Mouse (Mus musculus) midbrain, embryonic 12.5 days (tissue): ENCODE measurements around the gene Sema5b. TPM values are rescaled to one million over a fixed set of nuclear protein-coding genes. Genes with fewer than 3 reads are reported as not detected.
A peak's percentile ranks its signal among the peaks of the same experiment; 100 is the strongest.

Source experiments
- ATAC-seq: fragments of 200-750 bp; cut with Nextera tagmentation; 2 replicates; pipeline ENCODE4 v1.8.0; 2017; ENCODE audit warnings: low read depth, moderate TSS enrichment, moderate library complexity; ENCODE audit not compliant: low FRiP score
- H3K27ac ChIP-seq: fragments of 300-500 bp; sonication (generic); replicated peaks from 2 replicates; pipeline ENCODE4 v1.5.1; 2016; ENCODE audit warnings: mild to moderate bottlenecking
- H3K27me3 ChIP-seq: fragments of 300-500 bp; sonication (generic); 2 replicates; pipeline ENCODE4 v1.6.1; 2016; ENCODE audit warnings: mild to moderate bottlenecking
- H3K36me3 ChIP-seq: fragments of 300-500 bp; sonication (generic); 2 replicates; pipeline ENCODE4 v1.6.1; 2016
- H3K4me1 ChIP-seq: fragments of 300-500 bp; sonication (generic); 2 replicates; pipeline ENCODE4 v1.6.1; 2016
- H3K4me2 ChIP-seq: fragments of 300-500 bp; sonication (generic); replicated peaks from 2 replicates; pipeline ENCODE4 v1.6.1; 2016; ENCODE audit warnings: mild to moderate bottlenecking, moderate library complexity
- H3K4me3 ChIP-seq: fragments of 300-500 bp; sonication (generic); 2 replicates; pipeline ENCODE4 v1.5.1; 2016; ENCODE audit warnings: mild to moderate bottlenecking
- H3K9ac ChIP-seq: fragments of 300-500 bp; sonication (generic); replicated peaks from 2 replicates; pipeline ENCODE4 v1.6.1; 2016; ENCODE audit warnings: mild to moderate bottlenecking, moderate library complexity
- H3K9me3 ChIP-seq: fragments of 300-500 bp; sonication (generic); 2 replicates; pipeline ENCODE4 v1.6.1; 2016; ENCODE audit warnings: mild to moderate bottlenecking
- WGBS: fragments of 180-500 bp; shearing (Covaris S2); methylation state at CpG from one replicate; pipeline ENCODE4 v1.1.7; 2016; 5-methylcytosine and 5-hydroxymethylcytosine counted together
- polyA plus RNA-seq: library from polyadenylated mRNA; unstranded; fragments of >200 nt; fragmentation: Nextera tagmentation; extraction: Ambion mirVana; gene quantifications from 2 replicates; pipeline ENCODE4 v1.2.1, GENCODE M21; 2016

The Sema5b gene
- 67.6 and 71.9 TPM in 2 replicates for polyA plus RNA-seq

DNA sequence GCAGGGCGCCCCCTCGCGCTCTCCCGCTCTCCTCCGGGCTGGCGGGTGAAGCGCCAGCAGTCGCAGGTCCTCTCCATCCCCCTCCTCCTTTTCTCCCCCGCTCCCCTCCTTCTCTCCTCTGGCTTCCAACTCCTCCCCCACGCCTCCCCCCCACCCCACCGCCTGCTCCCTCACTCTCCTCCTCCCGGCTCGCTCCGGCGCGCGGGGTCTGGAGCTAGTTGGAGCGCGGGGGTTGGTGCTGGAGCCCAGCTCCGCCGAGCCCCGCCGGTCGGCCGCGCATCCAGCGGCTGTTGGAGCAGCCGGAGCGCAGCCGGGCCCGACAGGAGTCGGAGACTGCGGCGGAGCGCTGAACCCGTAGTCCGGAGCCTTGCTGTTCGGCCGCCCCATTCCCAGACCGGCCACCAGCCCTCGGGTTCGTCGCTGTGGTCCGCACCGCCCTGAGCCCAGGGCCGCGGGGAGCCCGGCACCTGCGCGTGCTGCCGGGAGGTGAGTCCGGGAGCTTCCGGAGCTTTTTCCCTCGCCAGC lies at the start of gene Sema5b:
Sema5b (plus strand) TSS at position 29 of the 525 bp plus-strand sequence.
- Histone ChIP-seq H3K4me2 (peak within 1 kb of the TSS; percentile 75), H3K4me3 (peak within 1 kb of the TSS; percentile 90), H3K36me3 (peaks cover 6% of the 10 kb centered on the region; the same call in 1 of the 2 replicates), H3K27ac (peak within 1 kb of the TSS; percentile 90), H3K9ac (peak within 1 kb of the TSS; percentile 93), H3K4me1 (peaks cover 27% of the 10 kb centered on the region), H3K27me3 (peaks cover 33% of the 10 kb centered on the region), H3K9me3 (no peaks in the 10 kb centered on the region)
- peak; percentile 86 for ATAC-seq
- WGBS = under 1% methylated on average over 41 of the region's 54 CpGs

DNA sequence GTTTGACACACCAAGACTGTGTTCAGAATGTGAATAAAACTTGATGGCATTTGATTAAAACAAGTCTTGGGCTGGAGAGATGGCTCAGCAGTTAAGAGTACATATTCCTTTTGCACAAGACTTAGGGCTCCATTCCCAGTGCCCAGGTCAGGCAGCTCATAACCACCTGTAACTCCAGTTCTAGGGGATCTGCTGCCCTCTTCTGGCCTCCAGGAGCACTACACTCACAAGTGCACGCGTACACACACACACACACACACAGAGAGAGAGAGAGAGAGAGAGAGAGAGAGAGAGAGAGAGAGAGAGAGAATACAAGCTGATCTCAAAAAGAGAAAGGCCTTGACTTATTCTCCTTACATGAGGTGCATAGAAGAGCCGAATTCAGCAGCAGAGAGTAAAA lies 40.6 kb upstream of the Sema5b start:
- no peak for ATAC-seq

DNA sequence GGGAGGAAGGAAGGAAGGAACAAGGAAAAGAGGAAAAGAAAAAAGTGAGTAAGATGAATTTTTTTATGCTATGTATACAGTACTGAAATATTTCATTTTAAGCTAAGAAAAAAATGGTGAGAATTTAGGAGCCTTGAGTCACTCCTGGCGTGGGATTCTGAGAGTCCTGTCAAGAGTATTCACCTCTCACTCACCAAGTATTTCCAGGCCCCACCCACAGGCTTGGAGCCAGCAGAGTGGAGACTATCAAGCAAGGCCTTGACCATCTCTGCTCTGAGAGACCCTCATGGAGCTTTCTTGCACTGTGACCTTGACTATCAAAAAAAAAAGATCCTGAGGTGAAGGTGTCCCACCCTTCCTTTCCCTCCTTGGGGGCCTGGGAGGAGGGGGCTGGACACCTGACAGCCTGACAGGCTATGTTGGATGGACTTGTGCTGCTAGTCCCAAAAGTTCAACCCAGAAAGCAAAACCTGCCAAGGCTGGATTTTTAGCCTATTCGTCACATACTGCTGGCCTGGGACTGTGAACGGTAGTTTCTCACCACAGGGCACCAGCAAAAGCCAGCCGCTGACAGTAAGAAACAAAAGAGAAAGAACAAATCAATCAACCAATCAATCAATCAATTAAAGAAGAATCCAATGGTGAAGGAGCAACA lies 39.7 kb upstream of the Sema5b start:
- H3K4me3 ChIP-seq = no peak overlapping the region
- no peak for ATAC-seq
- no peak overlapping the region for H3K27ac ChIP-seq
- H3K9me3 ChIP-seq = no peaks in the 10 kb centered on the region
- no peaks in the 10 kb centered on the region for H3K4me1 ChIP-seq
- no peaks in the 10 kb centered on the region for H3K27me3 ChIP-seq
- no peaks in the 10 kb centered on the region for H3K36me3 ChIP-seq
- no peak overlapping the region for H3K9ac ChIP-seq
- H3K4me2 ChIP-seq = no peak overlapping the region
- WGBS = 76% methylated on average over 4 of the region's 4 CpGs

More for the DNA sequence above, 40.6 kb upstream of the Sema5b start:
- Histone ChIP-seq H3K4me2 (no peak overlapping the region), H3K36me3 (no peaks in the 10 kb centered on the region), H3K9me3 (no peaks in the 10 kb centered on the region), H3K9ac (no peak overlapping the region), H3K27me3 (no peaks in the 10 kb centered on the region), H3K4me1 (no peaks in the 10 kb centered on the region), H3K4me3 (no peak overlapping the region), H3K27ac (no peak overlapping the region)
- WGBS = 91% methylated on average over 3 of the region's 3 CpGs

DNA sequence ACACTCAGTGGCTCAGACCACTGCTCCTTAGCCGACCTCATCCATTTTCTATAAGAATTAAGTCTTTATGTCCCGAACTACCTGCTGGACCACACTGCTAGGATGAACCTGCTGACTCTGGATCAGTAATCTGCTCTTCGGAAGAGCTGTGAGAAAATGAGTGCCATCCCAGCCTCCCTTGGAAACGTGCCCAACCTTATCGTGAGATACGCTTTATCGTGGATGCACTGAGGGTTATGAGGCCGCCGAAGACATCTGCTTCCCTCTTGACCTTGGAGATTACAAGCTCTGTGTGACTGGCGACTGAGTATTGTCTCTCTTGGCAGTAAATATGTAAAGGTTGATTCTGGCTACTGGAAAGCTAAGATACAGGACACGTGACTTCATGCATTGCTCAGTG lies 38.5 kb upstream of the Sema5b start:
- Histone ChIP-seq H3K4me1 (no peaks in the 10 kb centered on the region), H3K27ac (no peak overlapping the region), H3K36me3 (no peaks in the 10 kb centered on the region), H3K4me3 (no peak overlapping the region), H3K9ac (no peak overlapping the region), H3K27me3 (no peaks in the 10 kb centered on the region), H3K4me2 (no peak overlapping the region), H3K9me3 (no peaks in the 10 kb centered on the region)
- 91% methylated on average over 11 of the region's 11 CpGs for WGBS
- ATAC-seq = no peak

DNA sequence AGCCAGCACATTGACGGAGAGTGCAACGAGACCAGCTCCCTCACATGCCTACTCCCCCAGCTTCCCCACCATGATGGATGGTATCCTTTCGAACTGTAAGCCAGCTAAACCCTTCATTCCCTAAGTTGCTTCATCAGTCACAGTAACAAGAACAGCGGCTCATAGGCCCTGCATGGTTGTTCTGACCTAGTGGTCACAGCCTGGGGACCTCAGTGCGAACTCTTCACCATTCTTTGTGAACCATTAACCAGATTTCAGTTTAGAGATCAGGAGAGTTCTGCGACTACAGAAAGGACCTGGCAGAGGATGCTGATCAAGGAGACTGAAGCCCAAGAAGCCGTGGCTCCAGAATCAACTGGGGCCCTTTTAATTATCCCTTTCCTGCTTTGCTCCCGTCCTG lies 36.7 kb upstream of the Sema5b start:
- H3K9me3 ChIP-seq = no peaks in the 10 kb centered on the region
- no peak for ATAC-seq
- no peak overlapping the region for H3K4me3 ChIP-seq
- no peak overlapping the region for H3K27ac ChIP-seq
- 91% methylated on average over 8 of the region's 8 CpGs for WGBS
- no peaks in the 10 kb centered on the region for H3K36me3 ChIP-seq
- H3K4me1 ChIP-seq = no peaks in the 10 kb centered on the region
- H3K9ac ChIP-seq = no peak overlapping the region
- no peak overlapping the region for H3K4me2 ChIP-seq
- H3K27me3 ChIP-seq = no peaks in the 10 kb centered on the region

DNA sequence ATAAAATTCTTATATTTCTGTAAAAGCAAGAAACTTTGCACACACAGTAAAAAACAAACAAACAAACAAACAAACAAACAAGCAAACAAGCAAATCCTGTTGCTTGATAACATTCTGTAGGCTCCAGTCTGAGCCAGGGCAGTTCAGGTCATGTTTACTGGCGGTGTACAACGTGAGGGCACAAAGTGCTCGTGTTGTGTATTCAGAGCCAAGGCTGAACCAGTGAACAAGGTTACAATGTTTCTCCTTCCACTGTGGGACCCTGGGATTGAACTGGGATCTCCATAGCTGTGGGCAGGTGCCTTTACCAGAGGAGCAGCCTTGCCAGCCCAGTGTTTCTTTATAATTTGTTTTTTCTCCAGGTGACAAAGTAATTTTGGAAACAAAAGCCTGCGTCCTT lies 35.2 kb upstream of the Sema5b start:
- 89% methylated on average over 4 of the region's 4 CpGs for WGBS
- no peak for ATAC-seq

DNA sequence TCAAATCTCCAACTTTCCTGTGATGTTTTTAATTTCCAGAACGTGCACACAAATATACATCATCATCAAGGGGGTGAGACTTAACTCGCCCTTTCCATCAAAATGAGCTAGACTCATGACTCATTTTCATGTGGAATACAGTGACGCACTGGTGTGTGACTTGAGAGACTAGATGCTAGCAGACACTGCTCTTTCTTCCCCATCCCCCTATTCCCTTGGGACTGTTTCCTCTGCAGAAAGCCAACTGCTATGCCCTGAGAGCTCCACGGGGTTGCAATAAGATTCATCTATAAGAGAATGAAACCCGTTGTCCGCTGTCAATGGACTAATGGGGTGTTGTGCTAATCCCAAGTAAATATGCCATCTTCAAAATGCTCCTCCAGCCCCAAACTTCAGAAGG lies 32.4 kb upstream of the Sema5b start:
- ATAC-seq = no peak
- 86% methylated on average over 6 of the region's 6 CpGs for WGBS
- H3K4me2 ChIP-seq = no peak overlapping the region
- H3K9me3 ChIP-seq = no peaks in the 10 kb centered on the region; the same call in 1 of the 2 replicates
- no peaks in the 10 kb centered on the region for H3K36me3 ChIP-seq
- H3K9ac ChIP-seq = no peak overlapping the region
- no peaks in the 10 kb centered on the region for H3K27me3 ChIP-seq
- no peak overlapping the region for H3K27ac ChIP-seq
- H3K4me1 ChIP-seq = no peaks in the 10 kb centered on the region
- no peak overlapping the region for H3K4me3 ChIP-seq

More for the DNA sequence above, 35.2 kb upstream of the Sema5b start:
- no peak overlapping the region for H3K9ac ChIP-seq
- H3K4me2 ChIP-seq = no peak overlapping the region
- no peaks in the 10 kb centered on the region for H3K36me3 ChIP-seq
- no peaks in the 10 kb centered on the region for H3K27me3 ChIP-seq
- H3K27ac ChIP-seq = no peak overlapping the region
- H3K4me1 ChIP-seq = no peaks in the 10 kb centered on the region
- no peak overlapping the region for H3K4me3 ChIP-seq
- H3K9me3 ChIP-seq = no peaks in the 10 kb centered on the region

DNA sequence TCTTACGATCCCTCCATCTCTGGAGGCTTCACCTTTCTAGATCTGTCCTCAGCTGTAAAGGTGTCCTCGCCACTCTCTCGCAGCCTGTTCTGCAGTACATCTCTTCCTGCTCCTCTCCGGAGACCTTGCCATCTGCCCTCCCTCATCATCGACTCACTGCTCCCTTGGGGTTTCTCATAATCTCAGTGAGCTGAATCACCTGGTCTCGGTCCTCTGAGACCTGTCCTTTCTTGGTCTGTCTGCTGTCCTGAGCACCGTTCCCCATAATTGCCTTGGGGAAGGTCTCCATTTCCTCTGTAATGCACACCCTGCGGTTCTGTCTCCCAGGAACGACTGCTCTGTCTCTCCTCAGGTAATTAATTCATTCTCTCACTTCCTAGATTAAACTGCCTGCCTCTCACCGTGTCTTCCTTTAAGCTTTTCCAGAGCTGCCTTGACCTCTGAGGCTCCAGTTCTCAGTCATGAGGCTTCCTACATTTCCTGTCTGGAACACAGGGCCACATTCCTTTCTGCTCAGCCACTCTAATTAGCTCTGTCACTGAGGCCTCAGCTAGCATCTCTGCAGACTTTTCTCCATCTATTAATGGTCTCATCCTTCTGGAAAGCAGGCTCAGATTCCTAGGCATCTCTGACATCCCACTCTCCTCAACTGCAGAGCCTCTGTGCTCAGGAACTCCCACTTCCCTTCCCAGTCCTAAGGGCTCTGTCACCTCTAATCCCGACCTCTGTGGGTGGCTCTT lies 31.4 kb upstream of the Sema5b start:
- no peak overlapping the region for H3K27ac ChIP-seq
- WGBS = 55% methylated on average over 11 of the region's 11 CpGs
- no peak overlapping the region for H3K4me2 ChIP-seq
- ATAC-seq = no peak
- no peak overlapping the region for H3K4me3 ChIP-seq
- no peaks in the 10 kb centered on the region for H3K36me3 ChIP-seq
- no peaks in the 10 kb centered on the region; the same call in 1 of the 2 replicates for H3K9me3 ChIP-seq
- no peak overlapping the region for H3K9ac ChIP-seq
- H3K4me1 ChIP-seq = no peaks in the 10 kb centered on the region
- H3K27me3 ChIP-seq = no peaks in the 10 kb centered on the region

DNA sequence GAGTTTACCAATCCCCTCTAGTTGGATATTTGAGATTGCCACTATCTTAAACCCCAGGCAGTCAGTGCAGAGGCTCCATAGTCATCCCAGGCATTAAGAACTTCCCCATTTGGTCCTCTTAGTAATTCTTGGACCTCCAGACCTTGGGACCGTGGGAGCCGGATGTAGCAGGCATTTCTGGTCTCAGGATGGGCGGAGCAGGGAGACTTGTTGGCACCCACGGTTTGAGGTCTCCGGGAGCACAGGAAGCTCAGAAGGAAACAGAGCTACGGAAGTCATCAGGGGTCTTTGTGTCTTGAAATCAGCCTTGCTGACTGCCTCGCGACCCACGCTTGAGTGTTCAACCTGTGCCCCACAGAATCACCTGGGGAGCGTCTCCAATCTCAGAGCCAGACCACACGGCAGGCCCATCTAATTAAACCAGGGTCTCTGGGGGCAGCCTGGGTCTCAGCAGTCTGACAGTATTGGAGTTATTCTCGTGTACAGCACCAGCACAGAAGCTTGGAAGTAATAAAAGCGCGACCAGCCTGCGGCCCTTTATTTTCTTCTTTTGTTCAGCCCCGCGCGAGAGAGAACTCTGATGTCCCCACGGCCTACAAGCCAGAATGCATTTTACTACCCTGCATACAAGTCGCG lies 24.9 kb upstream of the Sema5b start:
- ATAC-seq = no peak
- Histone ChIP-seq H3K4me1 (peaks cover 7% of the 10 kb centered on the region; the same call in 1 of the 2 replicates), H3K27me3 (no peaks in the 10 kb centered on the region), H3K9ac (no peak overlapping the region), H3K9me3 (no peaks in the 10 kb centered on the region; the same call in 1 of the 2 replicates), H3K4me2 (no peak overlapping the region), H3K4me3 (no peak overlapping the region), H3K36me3 (no peaks in the 10 kb centered on the region), H3K27ac (peak overlapping the region; percentile 27; the same call in 1 of the 2 replicates)
- WGBS = 59% methylated on average over 21 of the region's 21 CpGs

DNA sequence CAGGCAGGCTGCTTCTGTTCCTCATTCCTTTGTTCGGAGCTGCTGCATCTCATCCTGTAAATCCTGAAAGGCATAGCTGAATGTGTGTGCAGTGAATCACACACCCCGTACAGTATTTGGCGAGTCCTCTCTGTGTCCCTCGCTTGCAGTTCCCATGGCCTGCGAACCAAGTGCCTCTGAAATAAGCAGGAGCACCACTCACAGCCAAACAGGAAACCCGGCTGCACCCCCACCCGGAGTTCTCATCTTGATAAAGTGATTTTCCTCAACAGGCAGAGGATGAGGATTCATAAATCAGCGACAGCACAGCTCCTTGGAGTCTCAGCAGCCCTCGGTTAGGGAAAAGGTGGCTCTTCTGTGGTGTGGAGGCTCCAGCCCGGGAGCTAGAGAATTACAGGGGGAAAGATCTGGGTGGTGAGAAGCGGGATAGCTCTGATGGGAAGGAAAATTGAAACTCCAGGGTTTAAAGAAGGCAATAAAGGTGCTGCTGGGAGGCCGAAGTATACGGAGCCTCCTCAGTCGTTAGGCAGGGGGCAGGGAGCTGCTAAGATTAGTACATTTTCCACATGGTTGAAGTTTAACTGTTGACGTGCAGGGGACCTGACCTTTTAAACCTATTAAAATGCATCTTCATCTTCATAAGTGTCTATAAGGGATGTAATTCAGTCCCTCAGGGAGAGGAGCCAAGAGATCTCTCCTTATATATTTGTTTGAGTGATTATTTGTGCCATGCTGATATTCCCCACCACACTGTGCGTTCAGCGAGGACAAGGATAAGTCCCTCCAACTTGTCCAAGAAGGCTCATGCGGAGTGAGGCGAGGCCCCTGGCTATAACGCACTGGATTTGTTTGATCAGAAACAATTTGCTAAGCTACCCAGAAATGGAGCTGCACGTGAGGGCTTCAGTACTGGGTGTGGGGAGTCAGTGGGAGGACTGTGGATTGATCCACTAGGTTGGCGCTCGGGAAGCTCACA lies 22.7 kb upstream of the Sema5b start:
- Histone ChIP-seq H3K36me3 (no peaks in the 10 kb centered on the region), H3K4me1 (peaks cover 7% of the 10 kb centered on the region; the same call in 1 of the 2 replicates), H3K4me2 (no peak overlapping the region), H3K27me3 (no peaks in the 10 kb centered on the region), H3K9ac (no peak overlapping the region), H3K4me3 (no peak overlapping the region), H3K27ac (no peak overlapping the region), H3K9me3 (no peaks in the 10 kb centered on the region)
- no peak for ATAC-seq
- 66% methylated on average over 23 of the region's 23 CpGs for WGBS

DNA sequence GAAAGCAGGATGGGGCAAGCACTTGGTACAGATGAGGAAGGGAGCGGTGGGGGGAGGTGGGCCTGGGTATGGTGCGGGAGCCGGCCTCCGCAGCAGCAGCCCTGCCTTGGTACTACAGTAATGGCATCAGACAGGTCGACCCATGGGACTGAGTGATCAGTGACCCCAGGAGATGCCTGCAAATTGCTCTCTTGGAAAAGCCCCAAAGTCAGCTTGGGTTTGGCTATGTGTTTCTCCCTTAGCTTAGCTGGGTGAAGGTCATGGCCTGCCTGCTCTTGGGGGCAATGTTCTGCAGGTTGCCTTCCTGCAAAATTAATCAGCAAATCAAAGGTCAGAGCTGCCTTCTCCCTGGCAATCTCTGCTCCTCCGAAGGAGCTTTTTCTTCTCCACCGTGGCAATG lies 21.7 kb upstream of the Sema5b start:
- Histone ChIP-seq H3K9me3 (no peaks in the 10 kb centered on the region), H3K9ac (no peak overlapping the region), H3K27ac (no peak overlapping the region), H3K4me3 (no peak overlapping the region), H3K36me3 (no peaks in the 10 kb centered on the region), H3K27me3 (no peaks in the 10 kb centered on the region), H3K4me2 (no peak overlapping the region), H3K4me1 (peaks cover 7% of the 10 kb centered on the region; the same call in 1 of the 2 replicates)
- 72% methylated on average over 7 of the region's 7 CpGs for WGBS
- no peak for ATAC-seq
